Mouse (Mus musculus): ENCODE results near the gene Ing5. TPM values are rescaled to one million over a fixed set of nuclear protein-coding genes. Genes with fewer than 3 reads are reported as not detected.

The Ing5 gene
- polyA plus RNA-seq, 1 experiment from 2014 or later: 21.7 TPM

DNA sequence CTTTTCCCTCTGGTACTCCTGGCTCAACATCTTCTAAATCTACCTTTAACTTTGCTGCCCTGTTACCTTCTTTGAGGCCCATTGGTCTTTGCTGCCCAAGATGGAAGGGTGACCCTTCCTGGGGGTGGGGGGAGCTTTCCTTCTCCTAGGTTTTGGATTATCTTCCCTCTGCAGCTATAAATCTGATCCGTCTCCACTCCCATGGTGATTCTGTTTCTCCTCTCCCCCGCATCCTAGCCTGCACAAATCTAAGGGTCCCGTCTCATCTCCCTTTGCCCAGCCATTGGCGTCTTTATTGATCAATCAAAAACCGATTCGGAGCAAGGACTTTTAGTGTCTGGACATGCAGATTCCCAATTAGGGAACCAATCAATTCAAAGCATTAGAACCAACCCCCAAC lies 36.2 kb upstream of the Ing5 start:
- Histone ChIP-seq H3K27ac (ENCODE audit: low read length) (no peak overlapping the region), H3K36me3 (ENCODE audit: control insufficient read depth, insufficient read depth, low read length) (peaks cover 10% of the 10 kb centered on the region; the same call in 1 of the 2 replicates), H3K9me3 (ENCODE audit: control insufficient read depth, low read depth, low read length) (no peaks in the 10 kb centered on the region), H3K9ac (replicated peaks; ENCODE audit: low read depth, low read length) (no peak overlapping the region), H3K4me2 (replicated peaks; ENCODE audit: low read depth, low read length) (no peak overlapping the region), H3K27me3 (ENCODE audit: control insufficient read depth, insufficient read depth, low read length) (no peaks in the 10 kb centered on the region), H3K4me1 (ENCODE audit: control insufficient read depth, insufficient read depth, low read length) (no peaks in the 10 kb centered on the region), H3K4me3 (ENCODE audit: low read depth, low read length) (no peak overlapping the region)
- WGBS: 96% methylated on average over 6 of the region's 6 CpGs
- ATAC-seq (ENCODE audit: insufficient number of reproducible peaks, insufficient read depth, low FRiP score, low read depth): no peak

DNA sequence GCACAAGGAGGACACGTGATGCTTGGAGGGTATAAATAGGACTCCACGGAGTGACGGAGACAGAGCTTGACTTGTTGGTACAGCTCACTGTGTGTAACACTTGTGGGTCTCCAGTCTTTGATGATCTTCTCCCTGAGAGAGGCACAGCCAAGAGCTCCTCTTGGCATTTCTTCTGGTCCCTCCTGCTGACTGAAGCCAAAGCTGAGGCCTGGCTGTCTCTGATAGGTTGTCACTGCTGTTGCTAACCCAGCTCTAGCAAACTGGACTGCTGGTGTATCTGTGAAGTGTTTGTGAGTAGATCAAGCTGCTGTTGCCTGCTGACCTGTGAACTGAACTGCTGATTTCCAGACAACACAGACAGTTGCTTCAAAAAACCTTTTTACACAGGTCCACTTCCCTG lies 33.9 kb upstream of the Ing5 start:
- H3K4me3 ChIP-seq (ENCODE audit: low read depth, low read length): no peak overlapping the region
- peaks cover 23% of the 10 kb centered on the region for H3K36me3 ChIP-seq (ENCODE audit: control insufficient read depth, insufficient read depth, low read length)
- H3K9ac ChIP-seq (replicated peaks; ENCODE audit: low read depth, low read length): no peak overlapping the region
- ATAC-seq (ENCODE audit: insufficient number of reproducible peaks, insufficient read depth, low FRiP score, low read depth): no peak
- H3K27ac ChIP-seq (ENCODE audit: low read length): no peak overlapping the region
- H3K4me2 ChIP-seq (replicated peaks; ENCODE audit: low read depth, low read length): no peak overlapping the region
- no peaks in the 10 kb centered on the region for H3K27me3 ChIP-seq (ENCODE audit: control insufficient read depth, insufficient read depth, low read length)
- WGBS: 88% methylated on average over 3 of the region's 3 CpGs
- H3K4me1 ChIP-seq (ENCODE audit: control insufficient read depth, insufficient read depth, low read length): no peaks in the 10 kb centered on the region
- no peaks in the 10 kb centered on the region for H3K9me3 ChIP-seq (ENCODE audit: control insufficient read depth, low read depth, low read length)

DNA sequence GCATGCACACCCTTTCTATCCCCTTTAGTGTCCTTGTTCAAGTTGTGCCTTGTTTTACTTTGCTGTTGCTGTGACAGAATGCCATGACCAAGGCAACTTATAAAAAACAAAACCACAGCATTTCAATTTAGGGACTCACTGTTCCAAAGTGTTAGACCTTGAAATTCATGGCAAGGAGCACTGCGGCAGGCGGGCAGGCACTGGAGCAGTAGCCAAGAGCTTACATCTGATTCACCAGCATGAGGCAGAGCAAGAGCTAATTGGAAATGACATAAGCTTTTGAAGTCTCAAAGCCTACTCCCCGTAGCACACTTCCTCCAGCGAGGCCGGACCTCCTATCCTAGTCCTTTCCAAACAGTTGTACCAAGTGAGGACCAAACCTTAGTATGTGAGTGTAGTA lies 27.1 kb upstream of the Ing5 start:
- Histone ChIP-seq H3K27me3 (ENCODE audit: control insufficient read depth, insufficient read depth, low read length) (no peaks in the 10 kb centered on the region), H3K27ac (ENCODE audit: low read length) (no peak overlapping the region), H3K36me3 (ENCODE audit: control insufficient read depth, insufficient read depth, low read length) (peaks cover 68% of the 10 kb centered on the region), H3K9ac (replicated peaks; ENCODE audit: low read depth, low read length) (no peak overlapping the region), H3K9me3 (ENCODE audit: control insufficient read depth, low read depth, low read length) (no peaks in the 10 kb centered on the region), H3K4me1 (ENCODE audit: control insufficient read depth, insufficient read depth, low read length) (no peaks in the 10 kb centered on the region), H3K4me3 (ENCODE audit: low read depth, low read length) (no peak overlapping the region), H3K4me2 (replicated peaks; ENCODE audit: low read depth, low read length) (no peak overlapping the region)
- WGBS: 94% methylated on average over 5 of the region's 5 CpGs
- ATAC-seq (ENCODE audit: insufficient number of reproducible peaks, insufficient read depth, low FRiP score, low read depth): no peak

DNA sequence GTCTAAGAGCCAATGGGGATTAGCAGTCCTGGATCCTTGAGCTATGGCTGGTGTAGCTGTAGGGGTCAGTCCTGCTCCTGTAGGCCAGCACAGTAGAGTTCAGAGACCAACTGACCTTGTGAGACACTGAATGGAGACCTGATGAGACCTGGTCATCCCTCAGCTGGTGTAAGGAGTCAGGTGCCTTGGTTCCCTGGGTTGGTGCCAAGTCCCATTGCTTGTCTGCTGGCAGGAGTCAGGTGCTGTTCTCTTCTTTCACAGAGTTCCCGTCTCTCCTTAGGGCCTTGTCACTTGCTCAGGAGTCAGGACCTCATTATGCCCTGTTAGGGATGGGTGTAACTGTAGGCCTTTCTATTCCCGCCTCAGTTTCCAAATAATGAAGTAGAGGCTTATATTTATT lies 16.9 kb upstream of the Ing5 start:
- no peak for ATAC-seq (ENCODE audit: insufficient number of reproducible peaks, insufficient read depth, low FRiP score, low read depth)
- 83% methylated on average over 2 of the region's 2 CpGs for WGBS
- H3K27me3 ChIP-seq (ENCODE audit: control insufficient read depth, insufficient read depth, low read length): no peaks in the 10 kb centered on the region
- peaks cover 63% of the 10 kb centered on the region for H3K36me3 ChIP-seq (ENCODE audit: control insufficient read depth, insufficient read depth, low read length)
- no peak overlapping the region for H3K9ac ChIP-seq (replicated peaks; ENCODE audit: low read depth, low read length)
- no peak overlapping the region for H3K27ac ChIP-seq (ENCODE audit: low read length)
- H3K9me3 ChIP-seq (ENCODE audit: control insufficient read depth, low read depth, low read length): peaks cover 4% of the 10 kb centered on the region; the same call in 1 of the 2 replicates
- no peaks in the 10 kb centered on the region for H3K4me1 ChIP-seq (ENCODE audit: control insufficient read depth, insufficient read depth, low read length)
- no peak overlapping the region for H3K4me3 ChIP-seq (ENCODE audit: low read depth, low read length)
- H3K4me2 ChIP-seq (replicated peaks; ENCODE audit: low read depth, low read length): no peak overlapping the region

DNA sequence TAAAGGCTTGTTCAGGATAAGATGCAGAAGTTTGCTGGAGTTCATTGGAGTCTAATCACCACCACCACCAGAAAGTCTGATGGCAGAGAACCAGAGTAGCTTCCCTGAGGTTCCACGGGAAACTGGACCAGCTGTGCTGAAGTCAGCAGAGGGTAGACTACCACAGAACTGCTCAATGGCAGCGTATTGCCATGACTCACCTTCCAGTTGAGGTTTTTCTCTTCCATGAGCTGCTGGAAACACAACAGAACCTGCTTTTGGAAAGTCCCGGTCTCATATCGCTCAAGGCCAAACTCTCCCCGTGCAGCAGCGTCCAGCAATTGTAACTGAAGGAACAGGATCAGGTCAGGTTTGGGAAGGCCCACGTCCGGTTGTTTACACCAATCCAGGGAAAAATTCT lies 9.2 kb upstream of the Ing5 start:
- no peak overlapping the region for H3K27ac ChIP-seq (ENCODE audit: low read length)
- no peak overlapping the region for H3K4me3 ChIP-seq (ENCODE audit: low read depth, low read length)
- WGBS: 92% methylated on average over 8 of the region's 8 CpGs
- H3K9me3 ChIP-seq (ENCODE audit: control insufficient read depth, low read depth, low read length): peaks cover 4% of the 10 kb centered on the region; the same call in 1 of the 2 replicates
- no peak overlapping the region for H3K9ac ChIP-seq (replicated peaks; ENCODE audit: low read depth, low read length)
- H3K27me3 ChIP-seq (ENCODE audit: control insufficient read depth, insufficient read depth, low read length): no peaks in the 10 kb centered on the region
- H3K36me3 ChIP-seq (ENCODE audit: control insufficient read depth, insufficient read depth, low read length): peaks cover 55% of the 10 kb centered on the region
- no peaks in the 10 kb centered on the region for H3K4me1 ChIP-seq (ENCODE audit: control insufficient read depth, insufficient read depth, low read length)
- no peak for ATAC-seq (ENCODE audit: insufficient number of reproducible peaks, insufficient read depth, low FRiP score, low read depth)
- H3K4me2 ChIP-seq (replicated peaks; ENCODE audit: low read depth, low read length): no peak overlapping the region

DNA sequence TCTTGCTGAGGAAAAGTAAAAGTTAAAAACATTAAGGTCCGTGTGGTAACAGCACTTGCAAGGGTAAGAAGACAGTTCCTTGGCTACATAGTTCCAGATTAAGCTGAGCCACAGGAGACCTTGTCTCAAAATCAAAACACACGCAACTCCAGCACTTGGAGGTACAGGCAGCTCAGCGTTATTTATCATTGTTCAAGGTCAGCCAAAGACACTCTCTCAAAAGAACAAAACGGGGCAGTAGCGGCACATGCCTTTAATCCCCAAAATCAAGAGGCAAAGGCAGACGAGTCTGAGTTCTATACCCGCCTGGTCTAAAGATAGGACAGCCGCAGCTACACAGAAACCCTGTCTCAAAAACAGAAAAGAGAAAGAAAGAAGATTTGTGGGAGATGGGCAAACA lies 7.9 kb upstream of the Ing5 start:
- 0 out of 2 replicates have a peak, but pooled peaks cover 2% of the 10 kb centered on the region for H3K4me1 ChIP-seq (ENCODE audit: control insufficient read depth, insufficient read depth, low read length)
- H3K27me3 ChIP-seq (ENCODE audit: control insufficient read depth, insufficient read depth, low read length): no peaks in the 10 kb centered on the region
- peaks cover 3% of the 10 kb centered on the region; the same call in 1 of the 2 replicates for H3K9me3 ChIP-seq (ENCODE audit: control insufficient read depth, low read depth, low read length)
- no peak overlapping the region for H3K4me3 ChIP-seq (ENCODE audit: low read depth, low read length)
- H3K9ac ChIP-seq (replicated peaks; ENCODE audit: low read depth, low read length): no peak overlapping the region
- ATAC-seq (ENCODE audit: insufficient number of reproducible peaks, insufficient read depth, low FRiP score, low read depth): no peak
- H3K36me3 ChIP-seq (ENCODE audit: control insufficient read depth, insufficient read depth, low read length): peaks cover 52% of the 10 kb centered on the region
- no peak overlapping the region for H3K4me2 ChIP-seq (replicated peaks; ENCODE audit: low read depth, low read length)
- no peak overlapping the region for H3K27ac ChIP-seq (ENCODE audit: low read length)
- 79% methylated on average over 8 of the region's 8 CpGs for WGBS

DNA sequence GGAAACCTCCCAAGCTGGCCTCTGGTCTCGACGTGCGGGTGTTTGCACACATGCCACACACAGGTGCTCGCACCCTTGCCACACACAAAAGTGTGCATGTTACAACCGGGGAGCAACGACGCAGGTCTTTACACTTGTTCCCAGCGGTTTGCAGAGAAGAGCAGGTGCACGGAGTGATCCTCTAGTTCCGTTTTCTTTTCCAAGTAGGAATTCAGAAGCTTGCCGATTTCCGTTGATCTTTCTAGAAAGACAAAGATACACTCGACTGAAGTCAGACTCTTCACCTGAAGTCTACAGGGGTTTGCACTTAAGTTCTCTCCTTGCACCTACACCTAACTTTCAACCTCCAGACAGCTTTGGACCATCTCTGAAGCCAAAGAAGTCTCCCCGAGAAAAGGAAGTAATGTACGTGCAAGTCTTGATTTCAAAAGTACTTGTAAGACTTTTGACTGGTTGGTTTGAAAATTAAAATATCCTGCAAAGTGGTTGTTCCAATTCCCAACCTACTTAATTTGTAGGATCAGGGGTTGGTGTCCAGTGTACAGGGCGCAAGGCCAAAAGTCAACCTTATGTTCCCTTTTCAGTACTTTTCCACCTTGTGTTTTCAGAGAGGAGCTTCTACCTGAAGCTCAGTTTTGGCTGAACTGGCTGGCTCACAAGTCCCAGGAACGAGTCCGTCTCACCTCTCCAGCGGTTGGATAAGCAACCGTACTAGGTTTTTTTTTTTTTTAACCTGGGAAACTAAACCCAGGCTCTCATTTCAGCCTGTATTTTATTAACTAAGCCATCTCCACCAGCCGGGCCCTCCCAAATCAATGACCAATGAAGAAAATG lies 2.9 kb upstream of the Ing5 start:
- WGBS: 74% methylated on average over 21 of the region's 21 CpGs
- H3K9ac ChIP-seq (replicated peaks; ENCODE audit: low read depth, low read length): peak overlapping the region; percentile 69
- no peaks in the 10 kb centered on the region for H3K9me3 ChIP-seq (ENCODE audit: control insufficient read depth, low read depth, low read length)
- peak overlapping the region; percentile 84 for H3K27ac ChIP-seq (ENCODE audit: low read length)
- H3K4me3 ChIP-seq (ENCODE audit: low read depth, low read length): peak overlapping the region; percentile 74
- ATAC-seq (ENCODE audit: insufficient number of reproducible peaks, insufficient read depth, low FRiP score, low read depth): no peak
- peaks cover 15% of the 10 kb centered on the region for H3K36me3 ChIP-seq (ENCODE audit: control insufficient read depth, insufficient read depth, low read length)
- peaks cover 27% of the 10 kb centered on the region; the same call in 1 of the 2 replicates for H3K4me1 ChIP-seq (ENCODE audit: control insufficient read depth, insufficient read depth, low read length)
- no peaks in the 10 kb centered on the region for H3K27me3 ChIP-seq (ENCODE audit: control insufficient read depth, insufficient read depth, low read length)
- H3K4me2 ChIP-seq (replicated peaks; ENCODE audit: low read depth, low read length): peak overlapping the region; percentile 80

DNA sequence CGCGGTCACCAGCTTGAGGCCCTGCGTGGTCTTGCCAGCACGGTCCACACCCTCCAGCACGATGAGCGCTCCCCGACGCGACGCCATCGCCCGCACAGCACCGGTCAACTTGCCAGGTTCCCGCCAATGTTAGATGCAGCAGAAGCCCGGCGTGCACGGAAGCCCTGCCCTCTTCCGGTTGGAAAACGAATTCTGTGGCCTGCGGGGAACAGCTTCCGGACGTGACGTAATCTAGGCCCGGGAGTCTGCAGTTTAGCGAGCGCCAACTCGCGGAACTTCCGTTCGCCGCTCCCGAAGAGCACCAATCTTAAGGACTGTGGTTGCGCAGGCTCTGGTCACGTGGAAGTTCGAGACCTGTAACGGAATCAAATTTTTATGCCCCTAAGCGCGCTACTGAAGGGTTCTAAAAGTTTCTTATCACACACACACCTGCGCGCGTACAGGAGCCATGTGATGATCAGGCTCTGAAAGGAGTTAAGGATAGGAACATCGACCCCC lies 2.0 kb upstream of the Ing5 start, which contains the start of gene Dtymk:
Gene Dtymk (minus strand): TSS at position 194 of the 498 bp plus-strand sequence.
- Histone ChIP-seq H3K4me2 (replicated peaks; ENCODE audit: low read depth, low read length) (peak within 1 kb of the TSS; percentile 80), H3K4me3 (ENCODE audit: low read depth, low read length) (peak within 1 kb of the TSS; percentile 74), H3K4me1 (ENCODE audit: control insufficient read depth, insufficient read depth, low read length) (peaks cover 27% of the 10 kb centered on the region; the same call in 1 of the 2 replicates), H3K27me3 (ENCODE audit: control insufficient read depth, insufficient read depth, low read length) (no peaks in the 10 kb centered on the region), H3K9me3 (ENCODE audit: control insufficient read depth, low read depth, low read length) (no peaks in the 10 kb centered on the region), H3K36me3 (ENCODE audit: control insufficient read depth, insufficient read depth, low read length) (peaks cover 21% of the 10 kb centered on the region), H3K9ac (replicated peaks; ENCODE audit: low read depth, low read length) (peak within 1 kb of the TSS; percentile 69), H3K27ac (ENCODE audit: low read length) (peak within 1 kb of the TSS; percentile 84)
- peak; percentile 71 for ATAC-seq (ENCODE audit: insufficient number of reproducible peaks, insufficient read depth, low FRiP score, low read depth)
- under 1% methylated on average over 42 of the region's 42 CpGs for WGBS

All from stomach, embryonic 14.5 days (tissue).